Mouse (Mus musculus) hindbrain, embryonic 10.5 days (tissue): ENCODE data around the gene Clec16a. TPM values are rescaled to one million over a fixed set of nuclear protein-coding genes. Genes with fewer than 3 reads are reported as not detected.
A peak's percentile ranks its signal among the peaks of the same experiment; 100 is the strongest.

Experiments
- DNase-seq: peaks from one replicate; pipeline ENCODE4 v3.0.0-alpha.2; 2017; ENCODE audit warnings: low spot score
- H3K27ac ChIP-seq: fragments of 300-500 bp; sonication (generic); 2 replicates; pipeline ENCODE4 v1.5.1; 2016; ENCODE audit warnings: mild to moderate bottlenecking, moderate library complexity
- H3K27me3 ChIP-seq: fragments of 300-500 bp; sonication (generic); 2 replicates; pipeline ENCODE4 v1.6.1; 2016; ENCODE audit warnings: mild to moderate bottlenecking; ENCODE audit not compliant: poor library complexity, insufficient read depth, severe bottlenecking
- H3K36me3 ChIP-seq: fragments of 300-500 bp; sonication (generic); 2 replicates; pipeline ENCODE4 v1.6.1; 2016; ENCODE audit warnings: mild to moderate bottlenecking, moderate library complexity
- H3K4me1 ChIP-seq: fragments of 300-500 bp; sonication (generic); replicated peaks from 2 replicates; pipeline ENCODE4 v1.6.1; 2016; ENCODE audit warnings: mild to moderate bottlenecking
- H3K4me3 ChIP-seq: fragments of 300-500 bp; sonication (generic); 2 replicates; pipeline ENCODE4 v1.5.1; 2016; ENCODE audit warnings: mild to moderate bottlenecking, moderate library complexity
- H3K9me3 ChIP-seq: fragments of 300-500 bp; sonication (generic); 2 replicates; pipeline ENCODE4 v1.6.1; 2016; ENCODE audit warnings: mild to moderate bottlenecking, moderate library complexity
- WGBS: fragments of 180-500 bp; shearing (Covaris S2); methylation state at CpG from one replicate; pipeline ENCODE4 v1.1.7; 2016; 5-methylcytosine and 5-hydroxymethylcytosine counted together
- polyA plus RNA-seq: library from polyadenylated mRNA; unstranded; fragments of >200 nt; fragmentation: Nextera tagmentation; extraction: Ambion mirVana; gene quantifications from 2 replicates; pipeline ENCODE4 v1.2.1, GENCODE M21; 2016

Clec16a gene
- polyA plus RNA-seq, 1 experiment from 2014 or later: 35.0 TPM

DNA sequence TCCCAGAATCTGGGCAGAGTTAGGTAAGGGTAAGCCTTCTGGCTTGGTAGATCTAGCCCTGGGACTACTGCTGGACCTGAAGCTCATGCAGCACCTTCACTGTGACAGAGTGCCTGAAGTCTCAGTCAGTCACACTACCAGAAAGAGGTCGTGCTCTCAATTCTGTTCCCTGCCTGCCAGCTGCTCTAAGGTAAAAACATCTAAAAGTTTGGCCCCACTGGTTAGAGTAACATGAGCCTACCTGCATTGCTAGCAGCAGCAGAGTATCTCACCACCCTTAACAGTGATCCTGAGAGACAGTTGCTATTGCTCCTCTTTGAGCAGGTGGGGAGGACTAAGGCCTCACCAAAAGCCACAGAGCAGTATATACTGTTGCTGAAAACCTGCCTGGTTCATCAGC is 160.3 kb downstream of the Clec16a start:
- 73% methylated on average over 1 of the region's 1 CpGs for WGBS

DNA sequence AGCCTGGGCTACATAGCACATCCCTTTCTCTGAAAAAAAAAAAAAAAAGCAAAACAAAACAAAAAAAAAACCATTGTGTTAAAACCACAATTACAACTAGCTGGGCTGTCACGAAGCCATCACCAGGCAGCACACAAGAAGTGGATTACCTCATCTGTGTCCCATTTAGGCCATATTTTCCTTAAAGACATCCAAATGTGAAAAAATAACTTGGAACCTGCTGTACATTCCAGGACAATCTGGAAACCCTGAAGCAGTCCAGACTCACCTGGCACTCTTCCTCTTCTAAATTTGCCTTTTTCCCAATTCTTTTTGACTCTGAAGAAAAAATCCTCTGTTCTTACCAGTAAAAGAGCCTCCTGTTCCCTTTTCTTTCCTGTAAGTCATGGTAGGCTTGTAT is 166.4 kb downstream of the Clec16a start:
- H3K9me3 ChIP-seq: no peaks in the 10 kb centered on the region
- peaks cover 13% of the 10 kb centered on the region for H3K4me1 ChIP-seq
- no peak overlapping the region for H3K4me3 ChIP-seq
- 88% methylated on average over 1 of the region's 1 CpGs for WGBS
- DNase-seq: no peak
- no peak overlapping the region for H3K27ac ChIP-seq
- H3K27me3 ChIP-seq: no peaks in the 10 kb centered on the region
- no peaks in the 10 kb centered on the region for H3K36me3 ChIP-seq

More for the DNA sequence above, 160.3 kb downstream of the Clec16a start:
- Histone ChIP-seq H3K4me3 (no peak overlapping the region), H3K9me3 (no peaks in the 10 kb centered on the region; the same call in 1 of the 2 replicates), H3K27me3 (no peaks in the 10 kb centered on the region), H3K27ac (no peak overlapping the region), H3K4me1 (peaks cover 21% of the 10 kb centered on the region), H3K36me3 (no peaks in the 10 kb centered on the region)
- DNase-seq: no peak

DNA sequence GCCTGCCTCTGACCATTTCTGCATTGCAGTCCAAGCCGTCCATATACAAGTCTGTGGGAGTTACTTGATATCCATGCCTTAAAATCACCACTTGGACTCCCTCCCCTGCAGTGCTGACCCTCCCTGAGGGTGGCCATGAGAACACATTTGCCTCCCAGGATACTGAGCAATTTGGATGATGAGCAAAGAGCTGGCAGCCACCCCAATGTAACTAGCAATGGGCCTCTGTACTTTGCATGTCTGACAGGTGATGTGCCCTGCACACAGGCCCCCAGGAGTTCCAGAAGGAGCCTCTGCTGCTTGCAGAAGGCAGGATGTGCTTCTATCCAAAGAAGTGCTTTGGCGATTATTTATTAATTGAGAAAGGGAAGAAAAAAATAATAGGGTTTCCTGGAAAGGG is 167.9 kb downstream of the Clec16a start:
- Histone ChIP-seq H3K4me1 (peaks cover 13% of the 10 kb centered on the region), H3K36me3 (no peaks in the 10 kb centered on the region), H3K27me3 (no peaks in the 10 kb centered on the region), H3K4me3 (no peak overlapping the region), H3K9me3 (no peaks in the 10 kb centered on the region), H3K27ac (0 out of 2 replicates have a peak overlapping the region, but pooled peaks have one; percentile 71)
- 62% methylated on average over 2 of the region's 2 CpGs for WGBS
- no peak for DNase-seq

- Histone ChIP-seq H3K4me1 (peaks cover 13% of the 10 kb centered on the region), H3K27me3 (no peaks in the 10 kb centered on the region), H3K27ac (peak overlapping the region; percentile 71), H3K4me3 (no peak overlapping the region), H3K36me3 (no peaks in the 10 kb centered on the region), H3K9me3 (no peaks in the 10 kb centered on the region)
- DNase-seq: peak; percentile 39
- 57% methylated on average over 7 of the region's 7 CpGs for WGBS
These were observed 168.5 kb downstream of the Clec16a start for GRCm38 (mm10) chr16:10713441-10714239.

DNA sequence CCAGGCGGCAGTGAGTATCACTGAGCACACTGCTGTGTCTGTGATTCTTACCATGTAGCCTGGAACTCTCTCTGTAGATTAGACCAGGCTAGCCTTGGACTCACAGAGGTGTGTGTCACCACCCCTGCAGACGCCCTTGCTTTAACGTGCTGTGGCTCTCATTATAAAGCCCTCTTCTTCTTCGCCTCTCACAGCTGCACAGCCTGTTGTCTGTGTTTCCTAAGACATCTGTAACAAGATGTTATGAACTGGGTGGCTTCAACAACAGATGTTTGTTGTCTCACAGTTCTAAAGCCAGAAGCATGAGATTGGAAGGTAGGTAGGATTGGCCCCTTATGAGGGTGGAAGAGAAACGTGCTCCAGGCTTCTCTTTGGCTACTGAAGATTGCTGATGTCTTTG is 170.1 kb downstream of the Clec16a start:
- H3K4me1 ChIP-seq: peaks cover 16% of the 10 kb centered on the region
- H3K9me3 ChIP-seq: no peaks in the 10 kb centered on the region
- no peaks in the 10 kb centered on the region for H3K27me3 ChIP-seq
- no peaks in the 10 kb centered on the region for H3K36me3 ChIP-seq
- 88% methylated on average over 5 of the region's 5 CpGs for WGBS
- no peak for DNase-seq
- no peak overlapping the region for H3K27ac ChIP-seq
- H3K4me3 ChIP-seq: no peak overlapping the region

DNA sequence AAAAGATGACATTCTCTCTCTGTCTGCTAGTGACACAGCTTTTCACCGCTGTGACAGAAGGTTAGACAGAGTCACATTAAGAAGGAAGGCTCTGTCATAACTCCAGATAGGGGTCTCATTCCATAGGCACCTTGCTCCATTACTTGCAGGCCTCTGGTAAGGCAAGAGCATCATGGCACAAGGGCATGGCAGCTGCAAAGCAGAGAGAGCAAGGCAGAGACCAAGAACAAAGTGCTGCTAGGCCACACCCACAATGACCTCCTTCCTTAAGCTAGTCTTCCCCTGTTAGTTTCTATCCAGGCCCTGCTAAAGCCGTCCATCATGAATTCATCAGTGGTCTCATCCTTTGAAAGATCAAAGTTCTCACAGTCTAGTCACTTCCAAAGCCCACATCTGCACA is 170.5 kb downstream of the Clec16a start:
- Histone ChIP-seq H3K27me3 (no peaks in the 10 kb centered on the region), H3K4me3 (no peak overlapping the region), H3K27ac (no peak overlapping the region), H3K4me1 (peaks cover 21% of the 10 kb centered on the region), H3K36me3 (no peaks in the 10 kb centered on the region), H3K9me3 (no peaks in the 10 kb centered on the region)
- no peak for DNase-seq
- WGBS: 83% methylated on average over 2 of the region's 2 CpGs

DNA sequence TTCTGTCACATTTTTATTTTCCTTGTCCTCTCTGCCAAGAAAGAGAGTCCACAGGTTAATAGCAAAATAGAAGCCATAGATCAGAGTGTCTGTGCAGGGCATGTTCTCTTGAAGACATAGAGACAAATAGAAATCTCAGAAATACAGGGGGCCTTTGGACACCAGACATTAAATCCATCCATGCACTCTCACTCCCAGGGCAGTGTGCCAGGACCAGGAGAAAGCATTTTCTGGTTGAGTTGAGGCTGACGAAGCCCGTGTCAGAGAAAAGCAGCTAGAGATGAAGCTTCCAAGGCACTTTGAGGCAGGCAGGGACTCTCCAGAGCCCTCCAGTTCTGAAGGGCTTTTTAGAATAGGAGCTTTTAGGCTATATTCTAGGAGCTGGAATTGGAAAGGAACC is 171.6 kb downstream of the Clec16a start:
- H3K4me1 ChIP-seq: peaks cover 23% of the 10 kb centered on the region
- no peak overlapping the region for H3K4me3 ChIP-seq
- no peak for DNase-seq
- H3K36me3 ChIP-seq: no peaks in the 10 kb centered on the region
- WGBS: 92% methylated on average over 2 of the region's 2 CpGs
- H3K9me3 ChIP-seq: no peaks in the 10 kb centered on the region
- no peak overlapping the region for H3K27ac ChIP-seq
- H3K27me3 ChIP-seq: no peaks in the 10 kb centered on the region

DNA sequence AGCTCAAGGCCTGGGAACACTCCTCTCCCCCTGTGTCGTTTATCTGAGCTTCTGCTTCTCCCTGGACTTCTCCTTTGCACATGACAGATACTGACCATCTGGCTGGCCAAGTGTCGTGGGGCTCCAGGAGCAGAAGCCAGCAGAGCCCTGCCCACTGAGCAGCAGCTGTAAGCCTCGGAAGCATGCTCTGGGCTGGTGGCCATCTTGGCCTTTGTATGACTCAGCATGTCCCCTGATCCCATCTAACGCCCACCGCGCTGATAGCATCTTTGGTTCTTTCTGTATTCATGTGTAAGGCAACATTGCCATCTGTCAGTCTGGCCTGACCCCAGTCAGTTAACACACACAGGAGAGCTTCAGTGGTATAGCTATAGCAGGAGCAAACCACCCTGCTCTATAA is 174.8 kb downstream of the Clec16a start:
- Histone ChIP-seq H3K27ac (peak overlapping the region; percentile 37), H3K9me3 (no peaks in the 10 kb centered on the region), H3K27me3 (no peaks in the 10 kb centered on the region), H3K36me3 (no peaks in the 10 kb centered on the region), H3K4me1 (peaks cover 17% of the 10 kb centered on the region), H3K4me3 (no peak overlapping the region)
- WGBS: 75% methylated on average over 6 of the region's 6 CpGs
- DNase-seq: no peak

DNA sequence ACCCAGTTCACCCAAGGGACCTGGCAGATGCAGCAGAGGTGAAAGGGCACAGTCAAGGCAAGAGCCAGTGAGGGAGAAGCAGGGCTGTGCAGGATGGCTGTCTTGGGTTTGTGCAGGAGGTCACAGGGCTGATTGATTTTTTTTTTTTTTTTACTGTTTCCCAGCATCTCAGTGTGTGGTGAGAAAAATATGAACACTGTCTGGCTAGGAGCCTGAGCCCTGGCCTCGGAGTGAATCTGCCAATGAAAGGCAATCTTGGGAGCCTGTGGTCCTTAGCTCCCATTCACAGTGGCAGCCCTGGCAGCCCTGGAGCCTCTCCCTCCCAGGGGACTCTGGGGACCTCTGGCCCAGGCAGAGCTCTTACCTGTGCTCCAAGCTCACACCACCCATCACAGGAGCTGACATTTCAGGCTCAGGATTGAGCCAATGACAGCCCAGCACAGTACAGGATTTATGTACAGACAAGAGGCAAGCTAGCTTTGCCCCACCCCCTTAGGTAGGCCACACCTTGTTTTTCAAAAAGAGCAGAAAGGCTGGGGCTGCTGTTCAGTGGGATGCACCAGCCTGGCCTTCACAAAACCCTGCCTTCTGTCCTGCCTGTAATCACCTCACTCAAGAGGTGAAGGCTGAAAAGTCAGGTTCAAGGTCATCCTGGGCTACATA is 177.9 kb downstream of the Clec16a start:
- H3K4me1 ChIP-seq: peaks cover 21% of the 10 kb centered on the region
- WGBS: 58% methylated on average over 1 of the region's 1 CpGs
- no peak for DNase-seq

DNA sequence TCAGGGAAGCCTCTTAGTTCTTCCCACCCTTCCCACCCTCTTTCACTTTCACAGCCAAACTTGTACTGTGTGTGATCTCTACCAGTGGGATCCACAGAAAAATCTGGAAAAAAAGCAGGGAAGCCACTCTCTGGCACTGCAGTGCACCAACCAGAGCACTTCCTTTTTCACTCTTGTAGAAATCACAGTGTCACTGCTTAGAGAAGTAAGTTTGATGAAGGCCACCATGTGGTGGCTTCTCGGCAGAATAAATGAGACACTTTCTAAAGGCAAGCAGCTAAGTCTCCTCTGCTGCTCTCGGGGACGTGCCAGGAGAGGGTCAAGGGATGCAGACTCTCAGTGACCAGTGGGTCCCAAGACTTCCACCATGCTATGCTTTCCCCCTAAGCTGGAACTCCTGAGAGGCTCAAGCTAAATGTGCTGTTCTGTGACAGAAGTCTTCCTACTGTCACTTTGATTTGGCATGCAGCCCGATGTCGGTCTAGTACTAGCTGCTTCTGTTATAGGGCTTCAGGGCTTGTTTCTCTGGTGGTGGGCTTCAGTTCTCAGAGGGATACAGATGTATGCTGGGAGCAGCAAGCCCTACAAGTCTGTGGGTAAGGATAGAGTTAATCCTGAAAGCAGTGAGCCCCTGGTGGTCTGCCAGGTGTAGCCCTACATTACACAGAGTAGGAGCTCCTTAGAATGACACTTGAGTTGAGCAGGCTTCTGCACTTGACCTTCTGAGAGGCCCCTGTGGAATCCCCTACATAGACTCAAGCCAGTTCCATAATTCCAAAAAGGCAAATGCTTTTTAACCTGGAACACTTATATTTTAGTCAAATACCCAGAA is 178.9 kb downstream of the Clec16a start:
- 83% methylated on average over 5 of the region's 5 CpGs for WGBS
- no peak for DNase-seq
- Histone ChIP-seq H3K36me3 (no peaks in the 10 kb centered on the region), H3K9me3 (no peaks in the 10 kb centered on the region), H3K27ac (no peak overlapping the region), H3K4me3 (no peak overlapping the region), H3K4me1 (peaks cover 31% of the 10 kb centered on the region), H3K27me3 (no peaks in the 10 kb centered on the region)

More for the DNA sequence above, 177.9 kb downstream of the Clec16a start:
- Histone ChIP-seq H3K27ac (no peak overlapping the region), H3K36me3 (no peaks in the 10 kb centered on the region), H3K9me3 (no peaks in the 10 kb centered on the region), H3K27me3 (no peaks in the 10 kb centered on the region), H3K4me3 (no peak overlapping the region)

DNA sequence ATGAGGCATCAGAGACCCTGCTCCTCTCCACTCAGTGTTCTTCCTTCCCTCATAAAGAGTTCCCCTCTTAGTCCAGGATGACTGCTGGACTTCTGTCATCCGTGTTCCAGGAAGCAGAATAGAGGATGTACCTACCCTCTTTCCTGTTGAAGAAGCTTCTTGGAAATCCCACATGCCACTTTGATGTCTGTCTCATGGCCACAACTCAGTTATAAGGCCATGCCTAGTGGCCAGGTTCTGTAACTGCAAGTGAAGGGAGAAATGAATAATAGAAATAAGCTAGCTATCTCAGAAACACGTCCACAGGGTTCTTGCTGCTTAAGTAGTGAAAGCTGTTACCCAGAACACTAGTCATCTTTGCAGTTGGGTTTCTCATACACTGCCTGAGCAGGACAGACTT is 180.0 kb downstream of the Clec16a start:
- no peak overlapping the region for H3K27ac ChIP-seq
- H3K9me3 ChIP-seq: no peaks in the 10 kb centered on the region
- H3K27me3 ChIP-seq: no peaks in the 10 kb centered on the region
- no peaks in the 10 kb centered on the region for H3K36me3 ChIP-seq
- no peak for DNase-seq
- H3K4me1 ChIP-seq: peaks cover 32% of the 10 kb centered on the region
- WGBS: 59% methylated on average over 2 of the region's 2 CpGs
- H3K4me3 ChIP-seq: no peak overlapping the region

GRCm38 (mm10) chr16:10727630-10728029 is 182.5 kb downstream of the Clec16a start:
- Histone ChIP-seq H3K27me3 (no peaks in the 10 kb centered on the region), H3K4me1 (peaks cover 23% of the 10 kb centered on the region), H3K27ac (no peak overlapping the region), H3K4me3 (no peak overlapping the region), H3K36me3 (no peaks in the 10 kb centered on the region), H3K9me3 (no peaks in the 10 kb centered on the region)
- 83% methylated on average over 4 of the region's 4 CpGs for WGBS
- DNase-seq: no peak

DNA sequence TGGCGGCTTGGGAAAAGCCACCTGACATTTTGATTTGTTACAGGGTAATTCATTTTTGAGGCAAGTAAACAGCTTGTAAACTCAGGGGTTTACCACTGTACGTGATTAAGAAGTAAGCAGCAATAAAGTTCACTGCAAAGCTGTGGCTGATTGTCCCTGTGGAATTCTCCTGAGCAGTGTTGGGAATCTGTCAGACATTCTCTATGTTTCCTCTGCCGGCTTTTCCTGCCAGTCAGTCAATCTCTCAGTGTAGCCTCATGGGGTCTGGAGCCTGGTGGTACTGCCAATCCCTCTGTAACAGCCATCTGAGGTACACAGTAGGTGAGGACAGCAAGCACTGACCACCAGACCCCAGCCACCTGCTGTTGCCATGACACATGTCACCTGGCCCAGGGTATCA is 183.7 kb downstream of the Clec16a start:
- Histone ChIP-seq H3K4me3 (no peak overlapping the region), H3K27ac (no peak overlapping the region), H3K4me1 (peaks cover 17% of the 10 kb centered on the region), H3K27me3 (no peaks in the 10 kb centered on the region), H3K36me3 (no peaks in the 10 kb centered on the region), H3K9me3 (no peaks in the 10 kb centered on the region)
- WGBS: 70% methylated on average over 3 of the region's 3 CpGs
- no peak for DNase-seq
